ENCODE assay signal across 8 mouse cellular contexts in genomic region chr19:36470106-36470505, GRCm38 (mm10).
DNase-seq lines count a peak whose midpoint lies in the region; ATAC-seq lines count a peak whose summit lies in the region.

No protein-coding gene starts in this region.

- ATAC-seq in midbrain, embryonic 14.5 days (ENCODE audit: low FRiP score, low TSS enrichment), result no peak
- no peak for ATAC-seq in midbrain, embryonic 15.5 days (replicated peaks)
- ATAC-seq in hindbrain, embryonic 16.5 days, result peak; percentile 30; the same call in 1 of the 2 replicates

- peak; percentile 46 for DNase-seq in midbrain, embryonic 14.5 days
- DNase-seq in adrenal gland, postnatal 14 days, result peak; percentile 88
- DNase-seq in embryonic facial prominence, embryonic 10.5 days (ENCODE audit: low spot score), result peak; percentile 58
- DNase-seq in left cerebral cortex, postnatal 25 days (ENCODE audit: low spot score in 2 of 2), result peak; percentile 68 to 81
- peak; percentile 9 for DNase-seq in retina, postnatal 7 days (ENCODE audit: low read depth, low spot score)
- peak; percentile 92 for DNase-seq in thymus, postnatal 4 days

- no peaks in the 10 kb centered on the region for H3K9me3 ChIP-seq in midbrain, embryonic 14.5 days (ENCODE audit: control insufficient read depth, low read length)
- no peaks in the 10 kb centered on the region for H3K9me3 ChIP-seq in midbrain, embryonic 15.5 days
- H3K9me3 ChIP-seq in embryonic facial prominence, embryonic 10.5 days, result no peaks in the 10 kb centered on the region
- H3K9me3 ChIP-seq in hindbrain, embryonic 16.5 days (ENCODE audit: control insufficient read depth, low read length), result no peaks in the 10 kb centered on the region

- H3K9ac ChIP-seq in midbrain, embryonic 14.5 days (replicated peaks; ENCODE audit: low read length), result no peak overlapping the region
- H3K9ac ChIP-seq in midbrain, embryonic 15.5 days, result no peak overlapping the region
- no peak overlapping the region for H3K9ac ChIP-seq in hindbrain, embryonic 16.5 days (ENCODE audit: low read depth, low read length)

- H3K4me3 ChIP-seq in midbrain, embryonic 14.5 days (replicated peaks; ENCODE audit: low read depth, low read length), result no peak overlapping the region
- H3K4me3 ChIP-seq in midbrain, embryonic 15.5 days, result no peak overlapping the region
- no peak overlapping the region for H3K4me3 ChIP-seq in embryonic facial prominence, embryonic 10.5 days
- no peak overlapping the region for H3K4me3 ChIP-seq in hindbrain, embryonic 16.5 days (ENCODE audit: low read length)

- no peaks in the 10 kb centered on the region for H3K36me3 ChIP-seq in midbrain, embryonic 14.5 days (ENCODE audit: control insufficient read depth, insufficient read depth, low read length)
- H3K36me3 ChIP-seq in midbrain, embryonic 15.5 days (replicated peaks), result no peaks in the 10 kb centered on the region
- H3K36me3 ChIP-seq in embryonic facial prominence, embryonic 10.5 days (replicated peaks), result no peaks in the 10 kb centered on the region
- H3K36me3 ChIP-seq in hindbrain, embryonic 16.5 days (ENCODE audit: control insufficient read depth, insufficient read depth, low read length), result no peaks in the 10 kb centered on the region

- no peak overlapping the region for H3K4me2 ChIP-seq in midbrain, embryonic 14.5 days (ENCODE audit: low read length)
- H3K4me2 ChIP-seq in midbrain, embryonic 15.5 days, result no peak overlapping the region
- H3K4me2 ChIP-seq in hindbrain, embryonic 16.5 days (ENCODE audit: low read length), result no peak overlapping the region

- WGBS in midbrain, embryonic 14.5 days, result 27% methylated on average over 6 of the region's 6 CpGs
- WGBS in midbrain, embryonic 15.5 days, result 22% methylated on average over 6 of the region's 6 CpGs
- WGBS in embryonic facial prominence, embryonic 10.5 days, result 14% methylated on average over 6 of the region's 6 CpGs
- 22% methylated on average over 6 of the region's 6 CpGs for WGBS in hindbrain, embryonic 16.5 days

- intact Hi-C loops in left cerebral cortex, postnatal 25 days (cut with DNase I), result loop anchor here (2.0 to 10.0 kb wide), 3 partner anchors 37 to 435 kb away; no protein-coding TSS in a partner anchor

- H3K27ac ChIP-seq in midbrain, embryonic 14.5 days (replicated peaks; ENCODE audit: low read depth, low read length), result no peak overlapping the region
- H3K27ac ChIP-seq in midbrain, embryonic 15.5 days, result no peak overlapping the region
- H3K27ac ChIP-seq in embryonic facial prominence, embryonic 10.5 days (replicated peaks), result no peak overlapping the region
- H3K27ac ChIP-seq in hindbrain, embryonic 16.5 days (ENCODE audit: low read depth, low read length), result no peak overlapping the region

- H3K4me1 ChIP-seq in midbrain, embryonic 14.5 days (ENCODE audit: control insufficient read depth, insufficient read depth, low read length), result no peaks in the 10 kb centered on the region
- no peaks in the 10 kb centered on the region for H3K4me1 ChIP-seq in midbrain, embryonic 15.5 days
- no peaks in the 10 kb centered on the region for H3K4me1 ChIP-seq in embryonic facial prominence, embryonic 10.5 days
- H3K4me1 ChIP-seq in hindbrain, embryonic 16.5 days (ENCODE audit: control insufficient read depth, insufficient read depth, low read depth, low read length), result no peaks in the 10 kb centered on the region

- no peaks in the 10 kb centered on the region for H3K27me3 ChIP-seq in midbrain, embryonic 14.5 days (ENCODE audit: control insufficient read depth, insufficient read depth, low read length)
- H3K27me3 ChIP-seq in midbrain, embryonic 15.5 days (replicated peaks), result no peaks in the 10 kb centered on the region
- H3K27me3 ChIP-seq in embryonic facial prominence, embryonic 10.5 days (replicated peaks; ENCODE audit: low read depth, poor library complexity, severe bottlenecking), result no peaks in the 10 kb centered on the region
- no peaks in the 10 kb centered on the region for H3K27me3 ChIP-seq in hindbrain, embryonic 16.5 days (replicated peaks; ENCODE audit: control insufficient read depth, insufficient read depth, low read length)

Comparison
In these comparisons a context has a peak if more than half of its experiments do, and no peak if none do; other contexts are left out.
1. DNase-seq: peak in every context shown above with its lines; median percentile 92 in thymus, postnatal 4 days; 88 in adrenal gland, postnatal 14 days; 74 in left cerebral cortex, postnatal 25 days; 58 in embryonic facial prominence, embryonic 10.5 days; 46 in midbrain, embryonic 14.5 days; 9 in retina, postnatal 7 days.